Mouse (Mus musculus) heart, embryonic 13.5 days (tissue): ENCODE results near the gene Wdr25. TPM values are rescaled to one million over a fixed set of nuclear protein-coding genes. Genes with fewer than 3 reads are reported as not detected.
A peak's percentile ranks its signal among the peaks of the same experiment; 100 is the strongest.

ENCODE experiments used
- ATAC-seq: fragments of 200-750 bp; cut with Nextera tagmentation; 2 replicates; pipeline ENCODE4 v1.8.0; 2017; ENCODE audit warnings: moderate TSS enrichment; ENCODE audit not compliant: insufficient number of reproducible peaks, low FRiP score, low TSS enrichment; ENCODE audit errors: extremely low read depth
- H3K27ac ChIP-seq: fragments of 300-500 bp; sonication (generic); replicated peaks from 2 replicates; pipeline ENCODE4 v1.5.1; 2015; ENCODE audit warnings: moderate library complexity, mild to moderate bottlenecking, inconsistent platforms
- H3K27me3 ChIP-seq: fragments of 300-500 bp; sonication (generic); replicated peaks from 2 replicates; pipeline ENCODE4 v1.6.1; 2015; ENCODE audit warnings: mild to moderate bottlenecking, inconsistent platforms
- H3K36me3 ChIP-seq: fragments of 300-500 bp; sonication (generic); 2 replicates; pipeline ENCODE4 v1.6.1; 2015; ENCODE audit warnings: mild to moderate bottlenecking, inconsistent platforms
- H3K4me1 ChIP-seq: fragments of 300-500 bp; sonication (generic); 2 replicates; pipeline ENCODE4 v1.6.1; 2015; ENCODE audit warnings: inconsistent platforms
- H3K4me2 ChIP-seq: fragments of 300-500 bp; sonication (generic); 2 replicates; pipeline ENCODE4 v1.6.1; 2015; ENCODE audit warnings: inconsistent platforms, mild to moderate bottlenecking, moderate library complexity
- H3K4me3 ChIP-seq: fragments of 300-500 bp; sonication (generic); 2 replicates; pipeline ENCODE4 v1.5.1; 2015; ENCODE audit warnings: moderate library complexity, mild to moderate bottlenecking, inconsistent platforms
- H3K9ac ChIP-seq: fragments of 300-500 bp; sonication (generic); 2 replicates; pipeline ENCODE4 v1.6.1; 2015; ENCODE audit warnings: inconsistent platforms, mild to moderate bottlenecking, moderate library complexity
- H3K9me3 ChIP-seq: fragments of 300-500 bp; sonication (generic); 2 replicates; pipeline ENCODE4 v1.6.1; 2016; ENCODE audit warnings: inconsistent platforms
- WGBS: fragments of 180-500 bp; shearing (Covaris S2); methylation state at CpG from one replicate; pipeline ENCODE4 v1.1.7; 2015; ENCODE audit warnings: mixed read lengths; 5-methylcytosine and 5-hydroxymethylcytosine counted together
- polyA plus RNA-seq: library from polyadenylated mRNA; unstranded; fragments of >200 nt; fragmentation: Nextera tagmentation; extraction: Ambion mirVana; gene quantifications from 2 replicates; pipeline ENCODE4 v1.2.1, GENCODE M21; 2015

Gene Wdr25
- polyA plus RNA-seq, 1 experiment from 2014 or later = 6.3 TPM

DNA sequence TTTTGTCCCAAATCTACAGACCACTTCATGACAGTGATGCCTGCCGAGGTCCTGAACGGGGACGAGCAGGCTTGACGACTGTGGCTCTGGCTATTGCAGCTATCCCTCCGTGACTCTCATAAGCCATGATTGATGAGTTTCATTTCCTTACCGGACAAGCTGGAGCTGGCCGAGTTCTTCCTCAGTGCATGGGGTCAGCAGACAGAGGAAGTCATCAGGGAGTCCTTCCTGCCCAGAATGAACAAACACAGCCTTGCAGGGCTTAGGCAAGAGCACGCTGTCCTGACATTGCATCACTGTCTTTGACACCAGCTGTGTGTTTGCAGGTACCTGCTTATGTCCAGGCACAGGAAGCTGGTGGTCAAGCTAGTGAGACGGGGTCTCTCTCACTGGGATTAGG, 97.0 kb downstream of the Wdr25 start:
- Histone ChIP-seq H3K4me3 (no peak overlapping the region), H3K4me1 (no peaks in the 10 kb centered on the region), H3K27ac (no peak overlapping the region), H3K9ac (no peak overlapping the region), H3K27me3 (peaks cover 6% of the 10 kb centered on the region; the same call in 1 of the 2 replicates), H3K4me2 (no peak overlapping the region), H3K36me3 (no peaks in the 10 kb centered on the region), H3K9me3 (no peaks in the 10 kb centered on the region)
- ATAC-seq = no peak
- WGBS = 58% methylated on average over 9 of the region's 9 CpGs

DNA sequence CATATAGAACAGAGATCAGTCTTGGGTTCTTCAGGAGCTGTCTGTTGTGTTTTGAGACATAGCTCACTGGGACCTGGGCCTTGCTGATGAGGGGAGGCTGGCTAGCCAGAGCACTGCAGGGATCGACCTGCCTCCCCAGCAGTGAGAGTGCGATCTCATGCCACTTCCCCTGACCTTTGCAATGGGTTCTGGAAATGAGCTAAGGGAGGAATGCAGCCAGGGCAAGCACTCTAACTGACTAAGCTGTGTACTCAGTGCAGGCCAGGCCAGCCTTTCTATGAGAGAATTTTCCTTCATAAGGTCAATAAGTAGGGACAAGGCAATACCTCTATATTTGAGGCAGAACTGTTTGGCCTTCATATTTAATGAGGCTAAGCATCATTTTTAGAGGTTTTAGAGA, 99.6 kb downstream of the Wdr25 start:
- no peak overlapping the region for H3K27ac ChIP-seq
- 44% methylated on average over 2 of the region's 2 CpGs for WGBS
- H3K9ac ChIP-seq = no peak overlapping the region
- no peaks in the 10 kb centered on the region for H3K9me3 ChIP-seq
- no peaks in the 10 kb centered on the region for H3K4me1 ChIP-seq
- H3K4me2 ChIP-seq = no peak overlapping the region
- H3K36me3 ChIP-seq = no peaks in the 10 kb centered on the region
- H3K4me3 ChIP-seq = no peak overlapping the region
- peaks cover 6% of the 10 kb centered on the region; the same call in 1 of the 2 replicates for H3K27me3 ChIP-seq
- ATAC-seq = no peak

GRCm38 (mm10) chr12:108994436-108995031, 101.1 kb downstream of the Wdr25 start:
- Histone ChIP-seq H3K36me3 (no peaks in the 10 kb centered on the region), H3K27ac (no peak overlapping the region), H3K9me3 (no peaks in the 10 kb centered on the region), H3K27me3 (peaks cover 6% of the 10 kb centered on the region; the same call in 1 of the 2 replicates), H3K9ac (no peak overlapping the region), H3K4me1 (no peaks in the 10 kb centered on the region), H3K4me3 (no peak overlapping the region), H3K4me2 (peak overlapping the region; percentile 60)
- ATAC-seq = no peak
- 6% methylated on average over 19 of the region's 19 CpGs for WGBS

DNA sequence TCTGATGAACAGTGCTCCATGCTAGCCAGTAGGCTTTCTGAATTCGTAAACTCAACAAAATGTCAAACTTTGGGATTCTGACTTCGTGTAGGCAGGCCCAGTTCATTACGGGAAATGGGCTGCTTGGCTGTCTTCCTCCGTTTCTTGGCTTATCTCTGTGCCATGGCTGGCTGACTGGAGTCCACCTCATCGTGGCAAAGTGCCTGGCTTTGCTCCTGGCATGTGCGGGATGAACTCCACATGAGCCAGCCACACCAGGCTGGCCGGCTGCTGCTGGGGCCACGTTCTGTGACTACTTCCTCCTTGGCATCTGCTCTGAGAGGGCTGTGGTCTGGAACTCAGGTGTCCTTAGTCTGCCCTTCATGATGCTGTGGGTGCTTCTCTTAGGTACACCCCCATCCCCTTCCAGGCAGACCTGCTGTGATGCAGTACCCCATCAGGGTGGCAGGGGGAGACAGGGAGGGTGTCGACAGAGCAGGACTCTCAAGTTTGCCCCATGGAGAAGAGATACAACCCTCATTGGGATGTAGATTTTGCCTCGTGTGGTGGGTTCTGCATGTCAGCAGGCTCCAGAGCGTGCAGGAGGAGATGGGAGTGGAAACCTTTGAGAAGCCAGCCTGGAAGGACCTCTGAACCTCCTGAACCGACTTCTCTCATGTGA, 102.7 kb downstream of the Wdr25 start:
- ATAC-seq = no peak
- Histone ChIP-seq H3K27ac (no peak overlapping the region), H3K9ac (no peak overlapping the region), H3K36me3 (no peaks in the 10 kb centered on the region), H3K27me3 (peaks cover 6% of the 10 kb centered on the region; the same call in 1 of the 2 replicates), H3K4me1 (no peaks in the 10 kb centered on the region), H3K4me2 (no peak overlapping the region), H3K4me3 (no peak overlapping the region), H3K9me3 (no peaks in the 10 kb centered on the region)
- WGBS = 73% methylated on average over 12 of the region's 12 CpGs

- no peak for ATAC-seq
- no peaks in the 10 kb centered on the region for H3K9me3 ChIP-seq
- H3K36me3 ChIP-seq = no peaks in the 10 kb centered on the region
- H3K27me3 ChIP-seq = peaks cover 6% of the 10 kb centered on the region; the same call in 1 of the 2 replicates
- H3K9ac ChIP-seq = no peak overlapping the region
- H3K4me3 ChIP-seq = no peak overlapping the region
- H3K4me1 ChIP-seq = no peaks in the 10 kb centered on the region
- WGBS = 77% methylated on average over 8 of the region's 8 CpGs
- no peak overlapping the region for H3K4me2 ChIP-seq
- H3K27ac ChIP-seq = no peak overlapping the region
Measured at GRCm38 (mm10) chr12:108997249-108997648, 103.8 kb downstream of the Wdr25 start.

GRCm38 (mm10) chr12:109002978-109003377, 109.5 kb downstream of the Wdr25 start:
- H3K9ac ChIP-seq = no peak overlapping the region
- H3K9me3 ChIP-seq = no peaks in the 10 kb centered on the region
- no peaks in the 10 kb centered on the region for H3K36me3 ChIP-seq
- ATAC-seq = no peak
- no peak overlapping the region for H3K27ac ChIP-seq
- no peak overlapping the region for H3K4me2 ChIP-seq
- no peak overlapping the region for H3K4me3 ChIP-seq
- 63% methylated on average over 7 of the region's 7 CpGs for WGBS
- no peaks in the 10 kb centered on the region for H3K27me3 ChIP-seq
- H3K4me1 ChIP-seq = no peaks in the 10 kb centered on the region

- H3K4me2 ChIP-seq = no peak overlapping the region
- ATAC-seq = no peak
- no peaks in the 10 kb centered on the region for H3K4me1 ChIP-seq
- H3K4me3 ChIP-seq = no peak overlapping the region
- no peaks in the 10 kb centered on the region for H3K27me3 ChIP-seq
- WGBS = 77% methylated on average over 18 of the region's 18 CpGs
- no peak overlapping the region for H3K27ac ChIP-seq
- H3K36me3 ChIP-seq = no peaks in the 10 kb centered on the region
- H3K9me3 ChIP-seq = no peaks in the 10 kb centered on the region
- no peak overlapping the region for H3K9ac ChIP-seq
Measured at GRCm38 (mm10) chr12:109010070-109010649, 116.7 kb downstream of the Wdr25 start.

DNA sequence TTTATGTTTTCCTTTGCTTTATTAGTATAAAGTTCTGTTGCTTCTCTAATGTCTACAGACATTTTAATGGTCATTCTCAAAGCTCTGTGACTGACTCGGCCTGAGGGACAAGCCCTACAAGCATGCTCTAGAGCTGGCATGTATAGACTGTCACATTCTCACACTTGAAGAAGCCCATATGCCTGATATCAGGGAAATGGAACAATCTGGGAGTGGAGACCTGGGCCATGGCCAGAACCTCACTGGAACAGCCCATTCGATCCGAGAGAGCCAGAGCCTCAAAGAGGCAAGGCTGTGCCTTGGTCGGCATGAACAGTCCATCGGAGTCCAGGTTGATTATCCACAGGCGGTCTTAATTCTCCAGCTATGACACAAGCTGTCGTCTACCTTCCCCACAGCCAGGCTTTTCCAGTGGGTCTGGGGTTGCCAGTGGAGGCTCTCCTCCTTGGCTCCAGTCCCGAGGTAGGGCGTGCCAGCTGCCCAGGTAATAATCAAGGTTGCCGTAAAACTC, 128.8 kb downstream of the Wdr25 start:
- Histone ChIP-seq H3K27ac (no peak overlapping the region), H3K4me1 (no peaks in the 10 kb centered on the region), H3K27me3 (no peaks in the 10 kb centered on the region), H3K4me2 (no peak overlapping the region), H3K4me3 (no peak overlapping the region), H3K36me3 (peaks cover 6% of the 10 kb centered on the region; the same call in 1 of the 2 replicates), H3K9me3 (no peaks in the 10 kb centered on the region), H3K9ac (no peak overlapping the region)
- WGBS = 75% methylated on average over 10 of the region's 10 CpGs
- ATAC-seq = no peak

GRCm38 (mm10) chr12:109022966-109023365, 129.5 kb downstream of the Wdr25 start:
- Histone ChIP-seq H3K27me3 (no peaks in the 10 kb centered on the region), H3K9ac (no peak overlapping the region), H3K9me3 (no peaks in the 10 kb centered on the region), H3K4me3 (no peak overlapping the region), H3K4me2 (no peak overlapping the region), H3K36me3 (peaks cover 6% of the 10 kb centered on the region; the same call in 1 of the 2 replicates), H3K4me1 (no peaks in the 10 kb centered on the region), H3K27ac (no peak overlapping the region)
- 78% methylated on average over 5 of the region's 5 CpGs for WGBS
- no peak for ATAC-seq

DNA sequence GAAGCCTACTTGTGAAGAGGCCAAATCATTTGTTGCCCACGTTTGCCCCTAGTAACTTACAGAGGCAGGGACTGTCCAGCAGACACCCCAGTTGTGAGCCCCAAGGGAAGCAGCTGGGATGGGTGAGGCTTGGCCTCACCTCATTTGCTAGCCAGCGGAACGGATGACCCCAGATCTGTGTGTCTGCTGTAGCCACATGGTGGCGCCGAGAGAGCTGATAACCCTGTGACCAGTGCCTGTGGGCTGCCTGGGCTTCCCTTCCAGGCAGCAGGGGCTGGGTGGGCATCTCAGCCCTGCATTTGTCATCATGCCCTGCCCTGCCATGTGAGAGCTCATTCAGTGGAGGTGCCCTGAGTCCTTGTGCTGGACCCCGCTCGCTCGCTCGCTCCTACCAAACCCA, 130.3 kb downstream of the Wdr25 start:
- Histone ChIP-seq H3K36me3 (peaks cover 6% of the 10 kb centered on the region; the same call in 1 of the 2 replicates), H3K4me2 (no peak overlapping the region), H3K4me1 (no peaks in the 10 kb centered on the region), H3K9me3 (no peaks in the 10 kb centered on the region), H3K9ac (no peak overlapping the region), H3K27ac (no peak overlapping the region), H3K27me3 (no peaks in the 10 kb centered on the region), H3K4me3 (no peak overlapping the region)
- ATAC-seq = no peak
- 49% methylated on average over 9 of the region's 9 CpGs for WGBS

GRCm38 (mm10) chr12:109037026-109037425, 143.6 kb downstream of the Wdr25 start:
- Histone ChIP-seq H3K36me3 (no peaks in the 10 kb centered on the region), H3K4me3 (no peak overlapping the region), H3K9ac (no peak overlapping the region), H3K9me3 (peaks cover 6% of the 10 kb centered on the region; the same call in 1 of the 2 replicates), H3K27me3 (peaks cover 93% of the 10 kb centered on the region), H3K4me2 (no peak overlapping the region), H3K4me1 (peaks cover 9% of the 10 kb centered on the region; the same call in 1 of the 2 replicates), H3K27ac (no peak overlapping the region)
- ATAC-seq = no peak
- WGBS = 73% methylated on average over 2 of the region's 2 CpGs
